Mouse (Mus musculus) adrenal gland (tissue): ENCODE data around the gene Abhd17a.

Source experiments
- intact Hi-C: fragments of 180-260 bp; cut with DNase I; formaldehyde crosslinking; loops from one replicate; pipeline ENCODE4 v1.15.1; 2025
- long read RNA-seq, 2 experiments: library from polyadenylated mRNA; unstranded; transcript quantifications; one replicate each; pipeline ENCODE4 v2.0.0; 2020; ENCODE audit warnings: borderline replicate concordance in 1 of 2; ENCODE audit not compliant: insufficient replicate concordance in 1 of 2

Abhd17a gene
- long read RNA-seq, experiment 1, transcript Abhd17a-201 (5 exons, 1,468 nt), result major isoform, 6 of 15 reads
- long read RNA-seq, experiment 1, partial matches to known transcripts, result 9 of 15 reads
- long read RNA-seq, experiment 1, other reads (novel, unspliced or antisense), result 0 of 15 reads
- long read RNA-seq, experiment 2, transcript Abhd17a-201 (5 exons, 1,468 nt), result major isoform, 22 of 29 reads
- long read RNA-seq, experiment 2, partial matches to known transcripts, result 7 of 29 reads
- long read RNA-seq, experiment 2, other reads (novel, unspliced or antisense), result 0 of 29 reads

GRCm38 (mm10) chr10:80589879-80590854 is at the start of gene Abhd17a:
Gene Abhd17a (minus strand): TSS chr10:80590341.
- intact Hi-C loops, result no loop called here

- intact Hi-C loops, result no loop called here
These were observed 45.2 kb upstream of the Abhd17a start for GRCm38 (mm10) chr10:80635345-80635744.

GRCm38 (mm10) chr10:80628925-80629324 is 38.8 kb upstream of the Abhd17a start:
- intact Hi-C loops, result no loop called here

GRCm38 (mm10) chr10:80627685-80628084 is 37.5 kb upstream of the Abhd17a start:
- intact Hi-C loops, result no loop called here

GRCm38 (mm10) chr10:80625764-80626163 is 35.6 kb upstream of the Abhd17a start:
- intact Hi-C loops, result no loop called here

GRCm38 (mm10) chr10:80623457-80624191 is 33.5 kb upstream of the Abhd17a start:
- intact Hi-C loops, result loop anchor here (5.0 kb wide), 1 partner anchor 46 kb away; the partner anchor contains the start of gene Klf16

- intact Hi-C loops, result loop anchor here (5.0 kb wide), 1 partner anchor 46 kb away; the partner anchor contains the start of gene Klf16
These were observed 32.7 kb upstream of the Abhd17a start, which contains the start of gene Csnk1g2 for GRCm38 (mm10) chr10:80622661-80623456. Gene Csnk1g2 (plus strand): TSS chr10:80622838.

- intact Hi-C loops, result loop anchor here (5.0 kb wide), 1 partner anchor 45 kb away; the partner anchor contains the start of gene Klf16
These were observed 32.0 kb upstream of the Abhd17a start for GRCm38 (mm10) chr10:80621940-80622660.

GRCm38 (mm10) chr10:80621690-80621939 is 31.5 kb upstream of the Abhd17a start:
- intact Hi-C loops, result loop anchor here (5.0 kb wide), 1 partner anchor 44 kb away; the partner anchor contains the start of gene Klf16

GRCm38 (mm10) chr10:80620796-80621689 is 30.9 kb upstream of the Abhd17a start:
- intact Hi-C loops, result loop anchor here (5.0 kb wide), 1 partner anchor 44 kb away; the partner anchor contains the start of gene Klf16

- intact Hi-C loops, result loop anchor here (5.0 kb wide), 1 partner anchor 43 kb away; the partner anchor contains the start of gene Klf16
These were observed 30.2 kb upstream of the Abhd17a start for GRCm38 (mm10) chr10:80620365-80620764.

- intact Hi-C loops, result loop anchor here (5.0 kb wide), 1 partner anchor 42 kb away; the partner anchor contains the start of gene Klf16
These were observed 29.5 kb upstream of the Abhd17a start for GRCm38 (mm10) chr10:80619465-80620244.

- intact Hi-C loops, result no loop called here
These were observed 28.0 kb upstream of the Abhd17a start for GRCm38 (mm10) chr10:80618181-80618580.

- intact Hi-C loops, result loop anchor here (5.0 kb wide), 1 partner anchor 73 kb away; no protein-coding TSS in a partner anchor
These were observed 24.2 kb upstream of the Abhd17a start for GRCm38 (mm10) chr10:80614351-80614750.

- intact Hi-C loops, result loop anchor here (5.0 kb wide), 1 partner anchor 73 kb away; no protein-coding TSS in a partner anchor
These were observed 23.7 kb upstream of the Abhd17a start for GRCm38 (mm10) chr10:80613821-80614220.

GRCm38 (mm10) chr10:80611905-80612304 is 21.8 kb upstream of the Abhd17a start:
- intact Hi-C loops, result loop anchor here (5.0 kb wide), 1 partner anchor 75 kb away; no protein-coding TSS in a partner anchor

- intact Hi-C loops, result loop anchor here (5.0 kb wide), 1 partner anchor 76 kb away; no protein-coding TSS in a partner anchor
These were observed 20.9 kb upstream of the Abhd17a start for GRCm38 (mm10) chr10:80611024-80611423.
